Mouse (Mus musculus) hindbrain, embryonic 10.5 days (tissue): ENCODE measurements around the gene Csnk1e. TPM values are rescaled to one million over a fixed set of nuclear protein-coding genes. Genes with fewer than 3 reads are reported as not detected.

Experiments
- DNase-seq: peaks from one replicate; pipeline ENCODE4 v3.0.0-alpha.2; 2017; ENCODE audit warnings: low spot score
- H3K27ac ChIP-seq: fragments of 300-500 bp; sonication (generic); 2 replicates; pipeline ENCODE4 v1.5.1; 2016; ENCODE audit warnings: mild to moderate bottlenecking, moderate library complexity
- H3K27me3 ChIP-seq: fragments of 300-500 bp; sonication (generic); 2 replicates; pipeline ENCODE4 v1.6.1; 2016; ENCODE audit warnings: mild to moderate bottlenecking; ENCODE audit not compliant: poor library complexity, insufficient read depth, severe bottlenecking
- H3K36me3 ChIP-seq: fragments of 300-500 bp; sonication (generic); 2 replicates; pipeline ENCODE4 v1.6.1; 2016; ENCODE audit warnings: mild to moderate bottlenecking, moderate library complexity
- H3K4me1 ChIP-seq: fragments of 300-500 bp; sonication (generic); replicated peaks from 2 replicates; pipeline ENCODE4 v1.6.1; 2016; ENCODE audit warnings: mild to moderate bottlenecking
- H3K4me3 ChIP-seq: fragments of 300-500 bp; sonication (generic); 2 replicates; pipeline ENCODE4 v1.5.1; 2016; ENCODE audit warnings: mild to moderate bottlenecking, moderate library complexity
- H3K9me3 ChIP-seq: fragments of 300-500 bp; sonication (generic); 2 replicates; pipeline ENCODE4 v1.6.1; 2016; ENCODE audit warnings: mild to moderate bottlenecking, moderate library complexity
- WGBS: fragments of 180-500 bp; shearing (Covaris S2); methylation state at CpG from one replicate; pipeline ENCODE4 v1.1.7; 2016; 5-methylcytosine and 5-hydroxymethylcytosine counted together
- polyA plus RNA-seq: library from polyadenylated mRNA; unstranded; fragments of >200 nt; fragmentation: Nextera tagmentation; extraction: Ambion mirVana; gene quantifications from 2 replicates; pipeline ENCODE4 v1.2.1, GENCODE M21; 2016

The Csnk1e gene
- polyA plus RNA-seq, 1 experiment from 2014 or later: 190 TPM

DNA sequence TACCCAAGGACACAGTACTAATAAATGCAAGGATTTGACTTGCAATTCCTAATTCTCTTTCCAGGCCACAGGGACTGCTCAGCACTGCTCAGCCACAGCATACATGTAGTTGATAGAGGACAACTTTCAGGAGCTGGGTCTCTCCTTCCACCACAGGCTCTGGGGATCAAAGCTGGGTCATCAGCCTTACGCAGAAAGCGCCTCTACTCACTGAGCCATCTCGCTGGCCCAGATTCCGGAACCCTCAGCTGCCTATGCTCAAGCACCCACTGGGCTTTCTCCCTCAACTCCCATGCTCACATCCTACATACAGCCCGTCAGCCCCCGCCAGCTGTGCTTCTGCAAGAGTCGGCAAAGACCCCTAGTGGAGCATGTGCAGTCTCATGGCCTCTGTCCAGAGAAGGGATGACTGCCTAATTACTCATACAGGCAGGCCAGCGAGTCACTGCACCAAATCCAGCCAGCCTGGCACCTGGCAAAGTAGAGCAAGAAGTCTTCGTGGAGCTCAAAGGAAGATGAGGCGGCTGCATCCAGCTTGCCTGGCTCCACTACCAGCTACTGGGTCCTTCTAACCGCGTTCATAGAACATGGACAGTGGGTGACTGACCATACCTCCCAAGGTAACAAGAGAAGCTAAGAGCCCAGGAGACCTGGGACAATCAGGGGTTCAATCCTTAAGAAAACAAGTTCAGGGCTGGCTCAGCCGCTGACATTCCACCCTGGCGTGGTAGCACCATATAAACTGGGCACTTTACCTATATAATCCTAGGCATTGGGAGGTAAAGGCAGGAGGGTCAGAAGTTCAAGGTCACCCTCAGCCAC is 55.9 kb downstream of the Csnk1e start:
- Histone ChIP-seq H3K27ac (no peak overlapping the region), H3K4me1 (peaks cover 61% of the 10 kb centered on the region)
- WGBS: 81% methylated on average over 14 of the region's 14 CpGs

DNA sequence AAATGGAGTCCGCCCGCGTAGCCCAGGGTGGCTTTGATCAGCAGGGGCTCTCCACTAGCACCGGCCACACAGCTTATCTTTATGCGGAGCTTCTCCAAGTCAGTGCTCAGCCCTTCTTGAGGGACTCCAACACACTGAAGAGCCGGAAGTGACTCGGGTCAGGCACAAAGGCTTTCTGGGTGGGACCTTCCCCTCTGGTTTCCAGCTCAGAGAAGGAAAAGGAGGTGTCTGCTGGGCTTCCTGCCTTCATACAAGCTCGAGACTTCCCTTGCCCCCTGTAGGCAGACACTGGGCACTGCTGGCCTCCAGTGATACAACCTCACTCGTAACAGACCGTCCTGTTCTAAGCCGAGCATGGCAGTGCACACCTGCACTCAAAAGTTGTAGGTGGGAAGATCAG is 58.6 kb downstream of the Csnk1e start:
- no peaks in the 10 kb centered on the region for H3K9me3 ChIP-seq
- H3K36me3 ChIP-seq: peaks cover 22% of the 10 kb centered on the region
- H3K27me3 ChIP-seq: no peaks in the 10 kb centered on the region
- 86% methylated on average over 11 of the region's 11 CpGs for WGBS
- H3K27ac ChIP-seq: no peak overlapping the region
- peaks cover 63% of the 10 kb centered on the region for H3K4me1 ChIP-seq
- no peak for DNase-seq
- no peak overlapping the region for H3K4me3 ChIP-seq

More for the DNA sequence above, 55.9 kb downstream of the Csnk1e start:
- H3K4me3 ChIP-seq: no peak overlapping the region
- H3K9me3 ChIP-seq: no peaks in the 10 kb centered on the region
- peaks cover 7% of the 10 kb centered on the region for H3K27me3 ChIP-seq
- peaks cover 16% of the 10 kb centered on the region for H3K36me3 ChIP-seq
- DNase-seq: no peak

DNA sequence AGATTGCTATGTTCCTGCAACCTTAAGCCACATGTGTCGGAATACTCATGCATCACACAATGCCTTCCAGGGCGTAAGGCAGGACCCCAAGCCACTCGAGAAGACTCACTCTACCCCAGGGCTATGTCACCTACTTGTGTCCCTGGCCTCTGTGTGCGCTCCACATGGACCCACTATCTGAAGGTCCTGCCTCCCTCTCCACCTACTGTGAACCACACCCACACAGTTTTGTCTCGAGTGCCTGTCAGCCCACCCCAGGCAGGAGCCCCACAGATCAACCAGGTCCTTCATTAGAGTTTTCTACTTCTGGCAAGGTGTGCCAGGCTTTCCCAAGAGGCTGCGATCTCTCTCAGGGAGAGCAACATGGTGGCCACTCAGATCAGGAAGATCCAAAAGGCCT is 60.1 kb downstream of the Csnk1e start:
- no peak for DNase-seq
- 89% methylated on average over 6 of the region's 6 CpGs for WGBS
- Histone ChIP-seq H3K4me3 (no peak overlapping the region), H3K27ac (0 out of 2 replicates have a peak overlapping the region, but pooled peaks have one; percentile 16), H3K9me3 (no peaks in the 10 kb centered on the region), H3K27me3 (no peaks in the 10 kb centered on the region), H3K4me1 (peaks cover 59% of the 10 kb centered on the region), H3K36me3 (peaks cover 22% of the 10 kb centered on the region)

DNA sequence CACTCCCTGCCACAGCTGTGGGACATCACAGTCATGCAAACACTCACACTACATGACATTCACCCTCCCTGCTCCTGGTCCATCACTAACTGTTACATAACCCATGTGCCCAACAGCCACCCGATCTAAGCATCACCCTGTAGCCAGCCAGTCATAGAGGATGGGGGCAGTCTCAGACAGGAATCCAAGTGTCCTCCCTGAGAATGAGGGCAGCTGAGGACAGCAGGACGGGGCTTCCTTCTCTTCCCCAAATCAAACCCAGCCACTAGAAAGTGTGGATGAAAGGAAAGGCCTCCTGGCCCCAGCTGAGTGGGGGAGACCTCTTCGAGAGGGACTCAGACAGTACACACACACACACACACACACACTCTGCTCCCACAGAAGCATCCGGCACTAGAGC is 60.5 kb downstream of the Csnk1e start:
- WGBS: 85% methylated on average over 4 of the region's 4 CpGs
- Histone ChIP-seq H3K9me3 (no peaks in the 10 kb centered on the region), H3K27ac (0 out of 2 replicates have a peak overlapping the region, but pooled peaks have one; percentile 16), H3K4me3 (no peak overlapping the region), H3K4me1 (peaks cover 59% of the 10 kb centered on the region), H3K36me3 (peaks cover 22% of the 10 kb centered on the region), H3K27me3 (no peaks in the 10 kb centered on the region)
- no peak for DNase-seq

DNA sequence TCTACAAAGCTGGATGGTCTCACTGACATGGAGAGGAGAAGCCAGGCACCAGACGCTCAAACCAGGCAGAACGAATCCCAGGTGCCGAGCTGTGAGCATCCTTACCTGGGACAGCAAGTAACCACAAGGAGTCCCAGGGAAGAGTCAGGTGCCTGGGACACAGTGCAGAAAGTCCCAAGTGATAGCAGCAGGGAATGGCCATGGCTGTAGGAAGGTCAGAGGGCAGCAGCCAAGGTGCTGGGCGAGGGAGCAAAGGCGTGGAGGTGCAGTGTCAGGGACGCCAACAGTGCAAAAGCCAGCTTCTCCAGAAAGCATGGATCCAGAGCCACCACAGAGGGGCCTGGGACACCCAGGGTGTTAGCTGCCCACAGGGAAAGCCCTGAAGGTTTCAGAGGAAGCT is 62.3 kb downstream of the Csnk1e start:
- H3K27ac ChIP-seq: peak overlapping the region; percentile 54
- peaks cover 22% of the 10 kb centered on the region for H3K36me3 ChIP-seq
- no peaks in the 10 kb centered on the region for H3K27me3 ChIP-seq
- H3K4me1 ChIP-seq: peaks cover 65% of the 10 kb centered on the region
- no peaks in the 10 kb centered on the region for H3K9me3 ChIP-seq
- no peak for DNase-seq
- H3K4me3 ChIP-seq: no peak overlapping the region
- WGBS: 84% methylated on average over 6 of the region's 6 CpGs

DNA sequence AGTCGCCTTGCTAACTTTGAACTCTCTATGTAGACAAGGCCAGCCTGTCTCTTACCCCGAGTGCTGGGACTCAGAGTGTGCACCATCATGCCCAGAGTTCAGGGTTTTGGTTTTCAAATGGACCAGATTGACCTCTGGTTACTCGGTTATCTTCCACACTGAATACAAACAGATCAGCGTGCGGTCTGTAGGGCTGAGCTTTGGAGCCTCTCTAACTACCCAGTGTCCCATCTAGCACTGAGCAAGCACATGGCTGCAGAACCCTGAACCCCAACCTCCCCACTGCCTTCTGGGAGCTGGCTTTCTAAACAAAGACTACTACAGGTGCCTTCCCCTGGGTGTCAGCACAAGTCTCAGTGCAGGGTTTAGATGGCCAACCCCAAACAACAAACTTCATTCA is 62.8 kb downstream of the Csnk1e start:
- 89% methylated on average over 5 of the region's 5 CpGs for WGBS
- H3K9me3 ChIP-seq: no peaks in the 10 kb centered on the region
- no peak overlapping the region for H3K4me3 ChIP-seq
- peaks cover 20% of the 10 kb centered on the region for H3K36me3 ChIP-seq
- H3K27ac ChIP-seq: peak overlapping the region; percentile 54; the same call in 1 of the 2 replicates
- DNase-seq: no peak
- peaks cover 70% of the 10 kb centered on the region for H3K4me1 ChIP-seq
- no peaks in the 10 kb centered on the region for H3K27me3 ChIP-seq

DNA sequence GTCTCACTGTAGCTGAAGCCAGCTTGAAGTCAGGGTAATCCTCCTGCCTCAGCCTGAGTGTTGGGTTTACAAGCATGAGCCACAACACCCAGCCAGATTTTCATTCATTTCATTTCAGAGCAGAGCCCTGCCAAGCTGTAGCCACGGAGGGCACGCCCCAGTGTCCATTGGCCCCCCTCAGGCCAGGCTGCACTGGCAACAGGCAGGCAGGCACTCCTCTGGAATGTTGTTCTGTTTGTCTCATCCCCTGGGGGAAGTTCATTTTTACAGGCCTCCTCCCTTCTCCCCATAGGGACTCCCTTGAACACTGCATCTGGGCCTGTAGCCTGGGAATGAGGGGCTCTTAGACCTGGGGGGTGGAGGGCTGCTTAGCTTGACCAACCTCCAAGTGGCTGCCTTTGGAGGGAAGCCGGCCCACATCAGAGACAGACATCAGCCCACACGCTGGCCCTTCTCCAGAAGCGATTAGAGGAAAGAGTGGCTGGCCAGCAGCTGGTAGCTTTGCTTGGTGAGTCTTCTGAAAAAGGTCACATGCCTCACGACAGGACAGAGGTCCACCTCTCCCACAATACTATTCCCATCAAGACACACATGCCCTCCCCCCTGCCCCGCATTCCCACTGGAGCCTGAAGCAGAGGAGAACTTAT is 63.8 kb downstream of the Csnk1e start:
- Histone ChIP-seq H3K4me3 (no peak overlapping the region), H3K27me3 (no peaks in the 10 kb centered on the region), H3K4me1 (peaks cover 75% of the 10 kb centered on the region), H3K9me3 (no peaks in the 10 kb centered on the region), H3K36me3 (peaks cover 12% of the 10 kb centered on the region; the same call in 1 of the 2 replicates), H3K27ac (peak overlapping the region; percentile 54)
- no peak for DNase-seq
- WGBS: 43% methylated on average over 7 of the region's 7 CpGs

DNA sequence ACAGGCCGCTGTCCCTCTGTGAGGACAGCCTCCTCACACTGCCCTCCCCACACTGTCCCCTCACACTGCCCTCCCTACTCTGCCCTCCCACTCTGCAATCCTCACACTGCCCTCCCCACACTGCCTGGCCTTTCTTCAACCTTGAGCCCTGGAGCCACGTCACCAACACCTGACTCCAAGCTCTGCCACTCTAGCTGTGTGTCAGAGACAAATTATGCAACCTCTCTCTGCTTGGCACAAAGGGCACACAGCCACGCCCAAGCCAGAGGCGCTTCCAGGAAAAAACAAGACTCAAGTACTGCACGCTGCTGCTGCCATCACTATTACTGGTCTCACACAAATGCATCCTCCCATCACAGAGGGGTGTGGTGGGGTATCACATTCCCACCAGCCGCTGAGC is 64.9 kb downstream of the Csnk1e start:
- H3K4me1 ChIP-seq: peaks cover 75% of the 10 kb centered on the region
- H3K9me3 ChIP-seq: no peaks in the 10 kb centered on the region
- H3K4me3 ChIP-seq: no peak overlapping the region
- no peak for DNase-seq
- WGBS: 90% methylated on average over 6 of the region's 6 CpGs
- no peaks in the 10 kb centered on the region for H3K27me3 ChIP-seq
- 0 out of 2 replicates have a peak, but pooled peaks cover 8% of the 10 kb centered on the region for H3K36me3 ChIP-seq
- H3K27ac ChIP-seq: no peak overlapping the region

DNA sequence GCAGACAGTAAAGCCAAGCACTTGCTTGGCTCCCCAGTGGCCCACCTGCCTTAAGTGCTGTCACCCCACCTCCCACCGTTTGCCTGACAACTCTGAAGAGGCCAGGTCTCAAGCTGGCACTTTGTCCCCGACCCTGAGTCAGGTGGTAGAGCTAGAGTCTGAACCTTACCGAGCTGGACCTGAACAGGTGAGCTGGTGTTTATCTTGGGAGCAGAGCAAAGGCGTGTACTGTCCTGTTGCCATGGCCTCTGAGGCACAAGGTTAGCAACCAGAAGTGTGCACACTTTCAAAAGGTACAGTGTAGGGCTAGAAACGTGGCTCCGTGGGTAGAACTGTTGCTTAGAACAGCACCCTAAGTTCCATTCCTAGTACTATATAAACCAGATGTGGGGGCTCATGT is 67.2 kb downstream of the Csnk1e start:
- DNase-seq: no peak

DNA sequence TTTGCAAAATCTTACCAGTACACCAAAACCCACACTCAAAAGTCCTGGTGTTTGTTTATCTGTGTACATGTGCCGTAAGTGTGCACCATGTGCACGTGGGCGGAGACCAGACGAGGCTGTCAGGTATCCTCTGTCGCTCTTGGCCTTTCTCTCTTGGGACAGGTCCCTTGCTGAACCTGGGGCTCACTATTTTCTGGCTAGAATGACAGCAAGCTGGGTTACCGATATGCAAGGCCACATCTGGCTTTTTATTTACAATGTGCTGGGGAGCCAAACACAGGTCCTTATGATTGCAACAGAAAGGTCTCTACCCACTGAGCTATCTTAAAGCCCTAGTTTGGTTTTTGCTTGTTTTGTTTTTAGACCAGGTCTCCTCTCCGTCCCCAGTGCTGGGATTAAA is 67.8 kb downstream of the Csnk1e start:
- WGBS: 83% methylated on average over 7 of the region's 7 CpGs

More for the DNA sequence above, 67.2 kb downstream of the Csnk1e start:
- Histone ChIP-seq H3K9me3 (no peaks in the 10 kb centered on the region), H3K4me1 (peaks cover 52% of the 10 kb centered on the region), H3K27ac (no peak overlapping the region), H3K36me3 (0 out of 2 replicates have a peak, but pooled peaks cover 5% of the 10 kb centered on the region), H3K27me3 (no peaks in the 10 kb centered on the region), H3K4me3 (no peak overlapping the region)
- 81% methylated on average over 6 of the region's 6 CpGs for WGBS

DNA sequence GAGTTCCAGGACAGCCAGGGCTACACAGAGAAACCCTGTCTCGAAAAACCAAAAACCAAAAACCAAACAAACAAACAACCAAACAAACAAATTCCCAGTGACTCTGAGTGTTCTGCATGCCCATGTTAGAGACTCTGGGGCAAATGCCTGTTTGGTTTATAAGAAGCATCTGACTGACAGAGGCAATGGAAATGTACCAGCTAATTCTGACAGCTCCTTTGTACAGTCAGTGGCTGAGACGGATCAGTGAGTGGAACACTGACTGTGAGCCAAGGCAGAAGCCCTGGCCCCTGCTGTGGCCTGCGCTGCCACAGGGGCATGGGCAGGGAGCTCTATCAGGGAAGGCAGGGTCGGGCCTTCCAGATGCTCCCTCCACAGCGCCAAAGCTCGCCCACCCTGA is 68.3 kb downstream of the Csnk1e start:
- H3K4me3 ChIP-seq: no peak overlapping the region
- peaks cover 42% of the 10 kb centered on the region for H3K4me1 ChIP-seq
- H3K27ac ChIP-seq: no peak overlapping the region
- no peaks in the 10 kb centered on the region for H3K27me3 ChIP-seq
- no peaks in the 10 kb centered on the region for H3K9me3 ChIP-seq
- WGBS: 68% methylated on average over 6 of the region's 6 CpGs
- DNase-seq: no peak
- H3K36me3 ChIP-seq: no peaks in the 10 kb centered on the region

More for the DNA sequence above, 67.8 kb downstream of the Csnk1e start:
- no peaks in the 10 kb centered on the region for H3K36me3 ChIP-seq
- DNase-seq: no peak
- peaks cover 47% of the 10 kb centered on the region for H3K4me1 ChIP-seq
- H3K27ac ChIP-seq: no peak overlapping the region
- H3K27me3 ChIP-seq: no peaks in the 10 kb centered on the region
- H3K9me3 ChIP-seq: no peaks in the 10 kb centered on the region
- H3K4me3 ChIP-seq: no peak overlapping the region

DNA sequence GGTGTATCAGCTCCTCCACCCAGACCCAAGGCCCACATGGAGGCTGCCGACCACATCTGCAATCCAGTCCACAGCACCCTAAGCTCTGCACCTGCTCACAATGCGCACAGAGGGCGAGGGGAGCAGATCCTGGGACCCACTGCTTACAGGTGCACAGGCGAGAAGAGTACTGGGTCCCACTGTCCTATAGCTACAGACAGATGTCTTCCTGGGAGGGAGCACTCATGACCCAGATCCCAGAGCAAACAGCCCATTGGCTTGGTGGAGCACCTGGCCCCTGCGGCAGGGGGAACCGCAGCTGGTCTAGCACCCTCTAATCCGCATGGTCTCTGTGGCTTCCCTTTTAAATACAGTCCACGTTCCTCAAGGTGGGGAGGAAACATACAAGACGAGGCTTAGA is 73.7 kb downstream of the Csnk1e start:
- Histone ChIP-seq H3K27ac (no peak overlapping the region), H3K4me3 (no peak overlapping the region), H3K27me3 (no peaks in the 10 kb centered on the region), H3K4me1 (peaks cover 14% of the 10 kb centered on the region), H3K9me3 (no peaks in the 10 kb centered on the region), H3K36me3 (peaks cover 20% of the 10 kb centered on the region)
- no peak for DNase-seq
- WGBS: 88% methylated on average over 9 of the region's 9 CpGs
